Mouse (Mus musculus): Measurements from ENCODE around the gene Mettl21e. TPM values are rescaled to one million over a fixed set of nuclear protein-coding genes. Genes with fewer than 3 reads are reported as not detected.

Mettl21e gene
- total and polyA plus RNA-seq, 3 experiments, result not detected

DNA sequence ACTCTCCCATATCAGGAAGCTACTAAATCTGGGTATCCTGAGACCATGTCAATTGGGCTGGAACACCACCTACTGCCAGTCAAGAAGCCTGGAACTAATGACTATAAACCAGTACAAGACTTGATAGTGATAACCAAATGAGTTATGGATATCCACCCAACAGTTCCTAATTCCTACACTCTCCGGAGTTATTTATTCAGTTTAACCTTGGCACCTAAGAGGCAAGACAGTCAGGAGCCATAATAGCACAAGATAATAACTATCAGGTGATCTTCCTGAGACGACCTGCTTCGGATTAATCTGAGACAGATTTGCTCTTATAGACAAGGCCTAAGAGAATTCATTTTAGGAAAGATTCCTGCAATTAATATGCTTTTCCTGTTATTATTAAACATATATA is 21.2 kb upstream of the Mettl21e start:
- H3K4me1 ChIP-seq (ENCODE audit: control insufficient read depth in 1 of 2, insufficient read depth in 2 of 2, low read length in 2 of 2), result no peaks in the 10 kb centered on the region
- TF ChIP-seq ZC3H11A (IDR thresholded peaks at IDR 0.05; ENCODE audit: low read depth, low read length), result no peak
- TF ChIP-seq POLR2A (IDR thresholded peaks at IDR 0.05; ENCODE audit: control insufficient read depth in 1 of 2, insufficient read depth in 1 of 2, low read depth in 1 of 2, low read length in 2 of 2, poor library complexity in 1 of 2), result no peak
- TF ChIP-seq CHD1 (IDR thresholded peaks at IDR 0.05; ENCODE audit: low read depth, low read length), result no peak
- no peak for TF ChIP-seq BHLHE40 (IDR thresholded peaks at IDR 0.05; ENCODE audit: borderline replicate concordance, low read depth, low read length)
- TF ChIP-seq ZNF384 (IDR thresholded peaks at IDR 0.05; ENCODE audit: low read depth, low read length), result no peak
- no peak for TF ChIP-seq USF2 (IDR thresholded peaks at IDR 0.05; ENCODE audit: borderline replicate concordance in 1 of 2, insufficient read depth in 1 of 2, low read depth in 1 of 2, low read length in 2 of 2)
- TF ChIP-seq MAX (IDR thresholded peaks at IDR 0.05; ENCODE audit: low read length), result no peak
- TF ChIP-seq ZKSCAN1 (IDR thresholded peaks at IDR 0.05; ENCODE audit: low read depth, low read length), result no peak
- no peaks in the 10 kb centered on the region for H3K36me3 ChIP-seq (ENCODE audit: control insufficient read depth in 1 of 2, insufficient read depth in 2 of 2, low read length in 2 of 2)
- no peak overlapping the region for H3K9ac ChIP-seq (ENCODE audit: control insufficient read depth, low read depth, low read length, poor library complexity, severe bottlenecking)
- H3K79me2 ChIP-seq (ENCODE audit: control insufficient read depth, insufficient read depth, low read length, poor library complexity), result no peaks in the 10 kb centered on the region
- no peaks in the 10 kb centered on the region for H3K9me3 ChIP-seq (replicated peaks; ENCODE audit: insufficient read depth, low read length)
- H3K27me3 ChIP-seq (ENCODE audit: control insufficient read depth in 1 of 2, insufficient read depth in 2 of 2, low read length in 2 of 2), result no peaks in the 10 kb centered on the region
- no peak overlapping the region for H3K27ac ChIP-seq (ENCODE audit: control insufficient read depth, low read depth, low read length)
- no peak overlapping the region for H3K4me3 ChIP-seq (ENCODE audit: control insufficient read depth in 1 of 2, insufficient read depth in 1 of 2, low read depth in 2 of 2, low read length in 2 of 2)
- no peak for DNase-seq (ENCODE audit: low read depth, low spot score)

DNA sequence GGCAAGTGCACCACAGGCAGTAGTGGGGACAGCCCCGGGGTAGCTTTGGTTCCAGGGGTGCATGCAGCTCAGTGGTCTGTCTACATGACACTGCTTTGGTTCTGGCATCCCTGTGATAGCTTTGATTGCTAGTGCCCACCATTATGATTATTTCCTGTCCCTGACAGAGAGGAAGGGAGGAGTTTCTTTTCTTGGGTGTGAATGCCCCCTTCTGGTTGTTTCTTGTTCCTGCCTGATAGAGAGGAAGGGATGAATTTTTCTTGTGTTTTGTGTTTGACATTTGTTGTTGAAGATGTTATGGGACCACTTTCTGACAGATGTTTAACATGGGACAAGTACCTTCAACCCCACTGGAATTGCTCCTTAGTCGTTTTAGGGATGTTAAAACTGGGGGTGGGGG is 18.5 kb upstream of the Mettl21e start:
- no peak overlapping the region for H3K9ac ChIP-seq (ENCODE audit: control insufficient read depth, low read depth, low read length, poor library complexity, severe bottlenecking)
- no peaks in the 10 kb centered on the region for H3K4me1 ChIP-seq (ENCODE audit: control insufficient read depth in 1 of 2, insufficient read depth in 2 of 2, low read length in 2 of 2)
- DNase-seq (ENCODE audit: low read depth, low spot score), result no peak
- H3K36me3 ChIP-seq (ENCODE audit: control insufficient read depth in 1 of 2, insufficient read depth in 2 of 2, low read length in 2 of 2), result no peaks in the 10 kb centered on the region
- no peak overlapping the region for H3K4me3 ChIP-seq (ENCODE audit: control insufficient read depth in 1 of 2, insufficient read depth in 1 of 2, low read depth in 2 of 2, low read length in 2 of 2)
- no peaks in the 10 kb centered on the region for H3K9me3 ChIP-seq (replicated peaks; ENCODE audit: insufficient read depth, low read length)
- no peak for TF ChIP-seq ELF1 (IDR thresholded peaks at IDR 0.05; ENCODE audit: low read depth, low read length)
- TF ChIP-seq MEF2A (IDR thresholded peaks at IDR 0.05; ENCODE audit: extremely low read depth, insufficient replicate concordance, low read depth, low read length, poor library complexity, severe bottlenecking), result no peak
- no peak for TF ChIP-seq USF2 (IDR thresholded peaks at IDR 0.05; ENCODE audit: borderline replicate concordance in 1 of 2, insufficient read depth in 1 of 2, low read depth in 1 of 2, low read length in 2 of 2)
- TF ChIP-seq BHLHE40 (IDR thresholded peaks at IDR 0.05; ENCODE audit: borderline replicate concordance, low read depth, low read length), result no peak
- no peak for TF ChIP-seq GATA1 (IDR thresholded peaks at IDR 0.05; ENCODE audit: low read depth, low read length)
- TF ChIP-seq EP300 (IDR thresholded peaks at IDR 0.05; ENCODE audit: low read depth in 1 of 2, low read length in 2 of 2), result no peak
- no peak for TF ChIP-seq POLR2AphosphoS2 (IDR thresholded peaks at IDR 0.05; ENCODE audit: low read length)
- TF ChIP-seq CHD1 (IDR thresholded peaks at IDR 0.05; ENCODE audit: low read depth, low read length), result no peak
- TF ChIP-seq POLR2A (IDR thresholded peaks at IDR 0.05; ENCODE audit: control insufficient read depth in 1 of 2, insufficient read depth in 1 of 2, low read depth in 1 of 2, low read length in 2 of 2, poor library complexity in 1 of 2), result no peak
- no peak for TF ChIP-seq KAT2A (conservative IDR thresholded peaks at IDR 0.05; ENCODE audit: low read depth, low read length)
- TF ChIP-seq USF1 (IDR thresholded peaks at IDR 0.05; ENCODE audit: low read depth, low read length), result no peak
- no peak for TF ChIP-seq NRF1 (IDR thresholded peaks at IDR 0.05; ENCODE audit: insufficient read depth, low read depth, low read length, poor library complexity, severe bottlenecking)
- no peak for TF ChIP-seq TAL1 (IDR thresholded peaks at IDR 0.05; ENCODE audit: low read length)
- H3K79me2 ChIP-seq (ENCODE audit: control insufficient read depth, insufficient read depth, low read length, poor library complexity), result no peaks in the 10 kb centered on the region
- no peaks in the 10 kb centered on the region for H3K27me3 ChIP-seq (ENCODE audit: control insufficient read depth in 1 of 2, insufficient read depth in 2 of 2, low read length in 2 of 2)
- no peak overlapping the region for H3K27ac ChIP-seq (ENCODE audit: control insufficient read depth, low read depth, low read length)

Measured in MEL (cell line).